Mouse (Mus musculus) left cerebral cortex, adult 11 months (tissue): Measurements from ENCODE around the gene Btbd6.

Experiments used
- DNase-seq: peaks from one replicate; pipeline ENCODE4 v3.0.0; 2022; ENCODE audit warnings: low spot score

Btbd6 gene

GRCm38 (mm10) chr12:112976371-112977073, at the start of gene Btbd6:
TSS of gene Btbd6 (plus strand) at chr12:112976482.
- peak; percentile 80 for DNase-seq

GRCm38 (mm10) chr12:112927265-112927664, 49.0 kb upstream of the Btbd6 start:
- no peak for DNase-seq

- DNase-seq, result peak; percentile 53
Measured at GRCm38 (mm10) chr12:112928401-112929241, 47.7 kb upstream of the Btbd6 start.

GRCm38 (mm10) chr12:112929562-112930352, 46.5 kb upstream of the Btbd6 start, which contains the start of gene Jag2:
TSS of gene Jag2 (minus strand) at chr12:112929776.
- DNase-seq, result peak; percentile 63

- DNase-seq, result no peak
Measured at GRCm38 (mm10) chr12:112932647-112933046, 43.6 kb upstream of the Btbd6 start.

GRCm38 (mm10) chr12:112937906-112938305, 38.4 kb upstream of the Btbd6 start:
- DNase-seq, result no peak

GRCm38 (mm10) chr12:112938366-112938765, 37.9 kb upstream of the Btbd6 start:
- no peak for DNase-seq

GRCm38 (mm10) chr12:112938873-112939565, 37.3 kb upstream of the Btbd6 start:
- DNase-seq, result no peak

- no peak for DNase-seq
Measured at GRCm38 (mm10) chr12:112940238-112940637, 36.0 kb upstream of the Btbd6 start.

GRCm38 (mm10) chr12:112940710-112941109, 35.6 kb upstream of the Btbd6 start:
- DNase-seq, result no peak

- no peak for DNase-seq
Measured at GRCm38 (mm10) chr12:112941156-112941775, 35.0 kb upstream of the Btbd6 start.

- DNase-seq, result no peak
Measured at GRCm38 (mm10) chr12:112941776-112942713, 34.2 kb upstream of the Btbd6 start, which contains the start of gene Nudt14. TSS of gene Nudt14 (minus strand) at chr12:112942124.

GRCm38 (mm10) chr12:112943669-112944068, 32.6 kb upstream of the Btbd6 start:
- DNase-seq, result no peak

- DNase-seq, result no peak
Measured at GRCm38 (mm10) chr12:112947307-112947706, 29.0 kb upstream of the Btbd6 start.

- DNase-seq, result peak; percentile 89
Measured at GRCm38 (mm10) chr12:112950040-112950760, 26.1 kb upstream of the Btbd6 start.

GRCm38 (mm10) chr12:112950761-112951129, 25.5 kb upstream of the Btbd6 start:
- no peak for DNase-seq

GRCm38 (mm10) chr12:112951150-112951842, 25.0 kb upstream of the Btbd6 start:
- no peak for DNase-seq

- DNase-seq, result no peak
Measured at GRCm38 (mm10) chr12:112952433-112952832, 23.8 kb upstream of the Btbd6 start.
